Mouse (Mus musculus): Measurements from ENCODE around the gene Fam205a2. TPM values are rescaled to one million over a fixed set of nuclear protein-coding genes. Genes with fewer than 3 reads are reported as not detected.
"Not testable (repeated sequence)": the region's sequence is repeated elsewhere in the genome, so short reads cannot be mapped to it uniquely, and the experiment has no call there.

Gene Fam205a2
- polyA plus RNA-seq (2016; fragmentation: Nextera tagmentation; extraction: Ambion mirVana): 0.26 TPM in 1 of 2 replicates, not detected in the other

DNA sequence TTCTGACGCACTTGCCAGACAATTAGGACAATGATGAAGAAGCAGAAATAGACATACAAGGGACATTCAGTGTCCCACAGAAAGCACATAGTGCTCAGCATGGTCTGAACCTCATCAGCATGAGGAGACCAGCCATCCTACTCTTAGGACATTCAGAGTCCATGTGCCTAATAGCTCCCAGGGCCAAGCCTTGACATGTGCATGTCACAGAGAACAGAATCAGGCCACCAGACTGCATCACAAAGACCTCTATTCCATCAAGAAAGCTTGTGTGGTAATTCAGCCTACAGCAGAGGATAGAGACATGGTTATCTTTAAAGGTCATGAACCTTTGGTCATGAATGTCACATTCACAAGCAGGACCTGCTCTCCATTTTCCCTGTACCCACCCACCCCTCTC, at the start of gene Fam205a2:
Gene Fam205a2, minus strand, starts transcription at position 101 of the 400 bp plus-strand sequence.
- H3K9me3 ChIP-seq; ATAC-seq (ENCODE audit: insufficient number of reproducible peaks, insufficient read depth, low FRiP score, low TSS enrichment, low read depth); H3K4me1 ChIP-seq (replicated peaks); H3K4me2 ChIP-seq; H3K4me3 ChIP-seq (replicated peaks); H3K36me3 ChIP-seq; H3K27me3 ChIP-seq; H3K27ac ChIP-seq; H3K9ac ChIP-seq (replicated peaks): not testable (repeated sequence)
- no CpG with 5 or more reads among the region's 1 CpGs for WGBS

Other genes starting within 250 kb of the Fam205a2 start
- not detected in 2 replicates for gene Gm21953, start 233.9 kb downstream of the Fam205a2 start, polyA plus RNA-seq (2016; fragmentation: Nextera tagmentation; extraction: Ambion mirVana)
- gene Fam205a3, start 209.8 kb downstream of the Fam205a2 start, polyA plus RNA-seq (2016; fragmentation: Nextera tagmentation; extraction: Ambion mirVana): 0.26 TPM in 1 of 2 replicates, not detected in the other
- gene Gm21586, start 88.8 kb downstream of the Fam205a2 start, polyA plus RNA-seq (2016; fragmentation: Nextera tagmentation; extraction: Ambion mirVana): not detected in 2 replicates
- gene Gm2163, start 61.4 kb downstream of the Fam205a2 start, polyA plus RNA-seq (2016; fragmentation: Nextera tagmentation; extraction: Ambion mirVana): 0.22 TPM in 1 of 2 replicates, not detected in the other
- gene Gm10591, start 84.0 kb upstream of the Fam205a2 start, polyA plus RNA-seq (2016; fragmentation: Nextera tagmentation; extraction: Ambion mirVana): not detected in 2 replicates
- gene Gm2564, start 101.5 kb upstream of the Fam205a2 start, polyA plus RNA-seq (2016; fragmentation: Nextera tagmentation; extraction: Ambion mirVana): 0.42 TPM in 1 of 2 replicates, not detected in the other
- not detected in 2 replicates for gene Ccl27b, start 127.1 kb upstream of the Fam205a2 start, polyA plus RNA-seq (2016; fragmentation: Nextera tagmentation; extraction: Ambion mirVana)
- gene Il11ra2, start 133.7 kb upstream of the Fam205a2 start, polyA plus RNA-seq (2016; fragmentation: Nextera tagmentation; extraction: Ambion mirVana): not detected in 2 replicates
- not detected in 2 replicates for gene 4930578G10Rik, start 207.4 kb upstream of the Fam205a2 start, polyA plus RNA-seq (2016; fragmentation: Nextera tagmentation; extraction: Ambion mirVana)
- not detected in 2 replicates for gene Ccl19, start 228.4 kb upstream of the Fam205a2 start, polyA plus RNA-seq (2016; fragmentation: Nextera tagmentation; extraction: Ambion mirVana)
- gene Ccl21a, start 245.8 kb upstream of the Fam205a2 start, polyA plus RNA-seq (2016; fragmentation: Nextera tagmentation; extraction: Ambion mirVana): 3.1 and 4.0 TPM in 2 replicates

Measured in limb, embryonic 12.5 days (tissue).